Mouse (Mus musculus) MEL (cell line): ENCODE data around the gene Rin2.

Experiments used
- CHD2 ChIP-seq: IDR thresholded peaks from 2 replicates; pipeline ENCODE4 v1.6.1; 2011; ENCODE audit warnings: low read length, improper control_type of control experiment
- CTCF ChIP-seq, 3 experiments: IDR thresholded peaks in 2 of 3; conservative IDR thresholded peaks in 1 of 3; 2 replicates each; pipeline ENCODE4 v1.5.1; 2011 to 2012; ENCODE audit warnings: low read length in 3 of 3, low read depth in 2 of 3, mild to moderate bottlenecking in 2 of 3, improper control_type of control experiment in 1 of 3, inconsistent platforms in 1 of 3, mixed read lengths in 1 of 3, moderate library complexity in 1 of 3; ENCODE audit not compliant: control insufficient read depth in 1 of 3, insufficient read depth in 1 of 3, poor library complexity in 1 of 3, severe bottlenecking in 1 of 3
- EP300 ChIP-seq, 2 experiments: IDR thresholded peaks; 2 replicates each; pipeline ENCODE4 v1.6.1; 2011; ENCODE audit warnings: improper control_type of control experiment in 2 of 2, low read length in 2 of 2, low read depth in 1 of 2, mild to moderate bottlenecking in 1 of 2
- MAFK ChIP-seq: IDR thresholded peaks from 2 replicates; pipeline ENCODE4 v1.6.1; 2011; ENCODE audit warnings: low read depth, mild to moderate bottlenecking, low read length, improper control_type of control experiment, borderline replicate concordance
- NELFE ChIP-seq: IDR thresholded peaks from 2 replicates; pipeline ENCODE4 v1.6.1; 2011; ENCODE audit warnings: low read depth, low read length, improper control_type of control experiment
- POLR2AphosphoS5 ChIP-seq: IDR thresholded peaks from 2 replicates; pipeline ENCODE4 v1.6.1; 2012; ENCODE audit warnings: low read depth, borderline replicate concordance, mild to moderate bottlenecking, inconsistent platforms, low read length, moderate library complexity, mixed read lengths
- ZC3H11A ChIP-seq: IDR thresholded peaks from 2 replicates; pipeline ENCODE4 v1.6.1; 2012; ENCODE audit warnings: low read depth, mild to moderate bottlenecking, inconsistent platforms, low read length, improper control_type of control experiment

GRCm38 (mm10) chr2:145822783-145823729 is 148.0 kb downstream of the Rin2 start:
- no peak for TF ChIP-seq CHD2
- TF ChIP-seq EP300 (IDR thresholded peaks at IDR 0.05; ENCODE audit: low read depth in 1 of 2, low read length in 2 of 2) = no peak
- no peak for TF ChIP-seq NELFE
- no peak for TF ChIP-seq CTCF (IDR thresholded peaks at IDR 0.05 in 2 of 3, conservative IDR thresholded peaks at IDR 0.05 in 1 of 3; ENCODE audit: control insufficient read depth in 1 of 3, insufficient read depth in 1 of 3, low read depth in 2 of 3, low read length in 3 of 3, poor library complexity in 1 of 3, severe bottlenecking in 1 of 3)
- TF ChIP-seq ZC3H11A = no peak
- no peak for TF ChIP-seq MAFK
- no peak for TF ChIP-seq POLR2AphosphoS5
